Mouse (Mus musculus) mouse trophoblast stem cell (cell line): ENCODE measurements around the gene Gm42517.

Experiments
- in situ Hi-C, 2 experiments: fragments of 300-500 bp; cut with MseI, MboI; formaldehyde crosslinking; loops; 2 replicates in 1 of 2; 3 replicates in 1 of 2; pipeline ENCODE4 v1.15.1; 2025

Gm42517 gene

GRCm38 (mm10) chr5:108349511-108350148, 18.1 kb downstream of the Gm42517 start:
- in situ Hi-C loops, result no loop called here

GRCm38 (mm10) chr5:108347843-108348242, 19.9 kb downstream of the Gm42517 start:
- in situ Hi-C loops, result no loop called here

- in situ Hi-C loops, result no loop called here
Measured at GRCm38 (mm10) chr5:108345313-108346071, 22.2 kb downstream of the Gm42517 start.

- in situ Hi-C loops, result no loop called here
Measured at GRCm38 (mm10) chr5:108343680-108344170, 24.0 kb downstream of the Gm42517 start.

GRCm38 (mm10) chr5:108338049-108338448, 29.7 kb downstream of the Gm42517 start:
- in situ Hi-C loops, result no loop called here

- in situ Hi-C loops, result no loop called here
Measured at GRCm38 (mm10) chr5:108337385-108337784, 30.3 kb downstream of the Gm42517 start.

- in situ Hi-C loops, result no loop called here
Measured at GRCm38 (mm10) chr5:108331051-108331450, 36.7 kb downstream of the Gm42517 start.
